Mouse (Mus musculus) hindbrain, embryonic 10.5 days (tissue): ENCODE data around the gene Polr1d. TPM values are rescaled to one million over a fixed set of nuclear protein-coding genes. Genes with fewer than 3 reads are reported as not detected.

Source experiments
- DNase-seq: peaks from one replicate; pipeline ENCODE4 v3.0.0-alpha.2; 2017; ENCODE audit warnings: low spot score
- H3K27ac ChIP-seq: fragments of 300-500 bp; sonication (generic); 2 replicates; pipeline ENCODE4 v1.5.1; 2016; ENCODE audit warnings: mild to moderate bottlenecking, moderate library complexity
- H3K27me3 ChIP-seq: fragments of 300-500 bp; sonication (generic); 2 replicates; pipeline ENCODE4 v1.6.1; 2016; ENCODE audit warnings: mild to moderate bottlenecking; ENCODE audit not compliant: poor library complexity, insufficient read depth, severe bottlenecking
- H3K36me3 ChIP-seq: fragments of 300-500 bp; sonication (generic); 2 replicates; pipeline ENCODE4 v1.6.1; 2016; ENCODE audit warnings: mild to moderate bottlenecking, moderate library complexity
- H3K4me1 ChIP-seq: fragments of 300-500 bp; sonication (generic); replicated peaks from 2 replicates; pipeline ENCODE4 v1.6.1; 2016; ENCODE audit warnings: mild to moderate bottlenecking
- H3K4me3 ChIP-seq: fragments of 300-500 bp; sonication (generic); 2 replicates; pipeline ENCODE4 v1.5.1; 2016; ENCODE audit warnings: mild to moderate bottlenecking, moderate library complexity
- H3K9me3 ChIP-seq: fragments of 300-500 bp; sonication (generic); 2 replicates; pipeline ENCODE4 v1.6.1; 2016; ENCODE audit warnings: mild to moderate bottlenecking, moderate library complexity
- WGBS: fragments of 180-500 bp; shearing (Covaris S2); methylation state at CpG from one replicate; pipeline ENCODE4 v1.1.7; 2016; 5-methylcytosine and 5-hydroxymethylcytosine counted together
- polyA plus RNA-seq: library from polyadenylated mRNA; unstranded; fragments of >200 nt; fragmentation: Nextera tagmentation; extraction: Ambion mirVana; gene quantifications from 2 replicates; pipeline ENCODE4 v1.2.1, GENCODE M21; 2016

The Polr1d gene
- polyA plus RNA-seq, 1 experiment from 2014 or later, result 124 TPM

GRCm38 (mm10) chr5:147077305-147078034 is 620 bp downstream of the Polr1d start:
- DNase-seq, result peak; percentile 89
- H3K4me3 ChIP-seq, result peak overlapping the region; percentile 91
- peak overlapping the region; percentile 91 for H3K27ac ChIP-seq
- H3K27me3 ChIP-seq, result no peaks in the 10 kb centered on the region; the same call in 1 of the 2 replicates
- H3K4me1 ChIP-seq, result peaks cover 28% of the 10 kb centered on the region
- under 1% methylated on average over 53 of the region's 57 CpGs for WGBS
- no peaks in the 10 kb centered on the region for H3K9me3 ChIP-seq
- peaks cover 26% of the 10 kb centered on the region for H3K36me3 ChIP-seq

- Histone ChIP-seq H3K27me3 (no peaks in the 10 kb centered on the region; the same call in 1 of the 2 replicates), H3K27ac (peak overlapping the region; percentile 91), H3K36me3 (peaks cover 26% of the 10 kb centered on the region), H3K4me3 (peak overlapping the region; percentile 91), H3K9me3 (no peaks in the 10 kb centered on the region), H3K4me1 (peaks cover 28% of the 10 kb centered on the region)
- WGBS, result 66% methylated on average over 11 of the region's 11 CpGs
- no peak for DNase-seq
Observed at GRCm38 (mm10) chr5:147078110-147078900, 1.5 kb downstream of the Polr1d start.

- no peak overlapping the region for H3K27ac ChIP-seq
- H3K36me3 ChIP-seq, result peaks cover 61% of the 10 kb centered on the region
- WGBS, result 95% methylated on average over 9 of the region's 9 CpGs
- no peaks in the 10 kb centered on the region for H3K27me3 ChIP-seq
- no peak for DNase-seq
- H3K9me3 ChIP-seq, result no peaks in the 10 kb centered on the region
- H3K4me1 ChIP-seq, result no peaks in the 10 kb centered on the region
- H3K4me3 ChIP-seq, result no peak overlapping the region
Observed at GRCm38 (mm10) chr5:147085201-147085894, 8.5 kb downstream of the Polr1d start.

- H3K9me3 ChIP-seq, result no peaks in the 10 kb centered on the region
- no peak overlapping the region for H3K4me3 ChIP-seq
- no peak overlapping the region for H3K27ac ChIP-seq
- no peaks in the 10 kb centered on the region for H3K27me3 ChIP-seq
- no peak for DNase-seq
- WGBS, result 93% methylated on average over 4 of the region's 4 CpGs
- no peaks in the 10 kb centered on the region for H3K4me1 ChIP-seq
- H3K36me3 ChIP-seq, result peaks cover 53% of the 10 kb centered on the region
Observed at GRCm38 (mm10) chr5:147086816-147087215, 10.0 kb downstream of the Polr1d start.

- WGBS, result 85% methylated on average over 3 of the region's 3 CpGs
- H3K4me1 ChIP-seq, result no peaks in the 10 kb centered on the region
- no peaks in the 10 kb centered on the region for H3K9me3 ChIP-seq
- H3K4me3 ChIP-seq, result no peak overlapping the region
- H3K36me3 ChIP-seq, result peaks cover 58% of the 10 kb centered on the region
- no peaks in the 10 kb centered on the region for H3K27me3 ChIP-seq
- no peak for DNase-seq
- no peak overlapping the region for H3K27ac ChIP-seq
Observed at GRCm38 (mm10) chr5:147089836-147090235, 13.0 kb downstream of the Polr1d start.

- H3K27me3 ChIP-seq, result no peaks in the 10 kb centered on the region
- H3K36me3 ChIP-seq, result peaks cover 59% of the 10 kb centered on the region
- H3K27ac ChIP-seq, result no peak overlapping the region
- DNase-seq, result no peak
- WGBS, result 90% methylated on average over 11 of the region's 11 CpGs
- H3K4me1 ChIP-seq, result no peaks in the 10 kb centered on the region
- H3K4me3 ChIP-seq, result no peak overlapping the region
- no peaks in the 10 kb centered on the region for H3K9me3 ChIP-seq
Observed at GRCm38 (mm10) chr5:147090256-147090963, 13.6 kb downstream of the Polr1d start.

GRCm38 (mm10) chr5:147092448-147092847 is 15.6 kb downstream of the Polr1d start:
- 94% methylated on average over 7 of the region's 7 CpGs for WGBS
- H3K27me3 ChIP-seq, result no peaks in the 10 kb centered on the region
- H3K4me3 ChIP-seq, result no peak overlapping the region
- no peaks in the 10 kb centered on the region for H3K4me1 ChIP-seq
- H3K9me3 ChIP-seq, result no peaks in the 10 kb centered on the region
- H3K36me3 ChIP-seq, result peaks cover 59% of the 10 kb centered on the region
- no peak overlapping the region for H3K27ac ChIP-seq
- DNase-seq, result no peak

- Histone ChIP-seq H3K4me3 (no peak overlapping the region), H3K4me1 (no peaks in the 10 kb centered on the region), H3K9me3 (no peaks in the 10 kb centered on the region), H3K27me3 (no peaks in the 10 kb centered on the region), H3K27ac (no peak overlapping the region), H3K36me3 (peaks cover 61% of the 10 kb centered on the region)
- DNase-seq, result no peak
- 94% methylated on average over 6 of the region's 6 CpGs for WGBS
Observed at GRCm38 (mm10) chr5:147094296-147094695, 17.4 kb downstream of the Polr1d start.

GRCm38 (mm10) chr5:147096586-147096985 is 19.7 kb downstream of the Polr1d start:
- Histone ChIP-seq H3K36me3 (peaks cover 68% of the 10 kb centered on the region), H3K27me3 (no peaks in the 10 kb centered on the region), H3K4me3 (no peak overlapping the region), H3K27ac (no peak overlapping the region), H3K9me3 (no peaks in the 10 kb centered on the region), H3K4me1 (no peaks in the 10 kb centered on the region)
- DNase-seq, result no peak
- 93% methylated on average over 4 of the region's 4 CpGs for WGBS

- WGBS, result 86% methylated on average over 7 of the region's 7 CpGs
- H3K27me3 ChIP-seq, result no peaks in the 10 kb centered on the region
- no peak for DNase-seq
- H3K4me1 ChIP-seq, result no peaks in the 10 kb centered on the region
- H3K9me3 ChIP-seq, result no peaks in the 10 kb centered on the region
- no peak overlapping the region for H3K4me3 ChIP-seq
- H3K36me3 ChIP-seq, result peaks cover 75% of the 10 kb centered on the region
- H3K27ac ChIP-seq, result no peak overlapping the region
Observed at GRCm38 (mm10) chr5:147098667-147099066, 21.8 kb downstream of the Polr1d start.

- Histone ChIP-seq H3K4me3 (no peak overlapping the region), H3K27ac (no peak overlapping the region), H3K27me3 (no peaks in the 10 kb centered on the region), H3K36me3 (peaks cover 81% of the 10 kb centered on the region), H3K4me1 (0 out of 2 replicates have a peak, but pooled peaks cover 5% of the 10 kb centered on the region), H3K9me3 (no peaks in the 10 kb centered on the region)
- WGBS, result 89% methylated on average over 2 of the region's 2 CpGs
- no peak for DNase-seq
Observed at GRCm38 (mm10) chr5:147100180-147100579, 23.3 kb downstream of the Polr1d start.

GRCm38 (mm10) chr5:147102295-147102694 is 25.4 kb downstream of the Polr1d start:
- Histone ChIP-seq H3K27me3 (no peaks in the 10 kb centered on the region), H3K4me3 (no peak overlapping the region), H3K27ac (no peak overlapping the region), H3K36me3 (peaks cover 81% of the 10 kb centered on the region), H3K4me1 (0 out of 2 replicates have a peak, but pooled peaks cover 5% of the 10 kb centered on the region), H3K9me3 (no peaks in the 10 kb centered on the region)
- no peak for DNase-seq
- 80% methylated on average over 6 of the region's 6 CpGs for WGBS
